Mouse (Mus musculus) kidney, adult 2 months (tissue): ENCODE results near the gene Rnf121. TPM values are rescaled to one million over a fixed set of nuclear protein-coding genes. Genes with fewer than 3 reads are reported as not detected.
"Not testable (repeated sequence)": the region's sequence is repeated elsewhere in the genome, so short reads cannot be mapped to it uniquely, and the experiment has no call there.

Source experiments
- DNase-seq: peaks from one replicate; pipeline ENCODE4 v3.0.0; 2021
- H3K27ac ChIP-seq: fragments of 200-500 bp; 2 replicates; pipeline ENCODE4 v1.5.1; 2012; ENCODE audit warnings: low read depth, low read length, control low read depth, inconsistent platforms; ENCODE audit not compliant: insufficient read depth
- H3K27me3 ChIP-seq: fragments of 200-500 bp; replicated peaks from 2 replicates; pipeline ENCODE4 v1.6.1; 2012; ENCODE audit warnings: mild to moderate bottlenecking, moderate library complexity, low read length, inconsistent platforms; ENCODE audit not compliant: control insufficient read depth, insufficient read depth
- H3K36me3 ChIP-seq: fragments of 200-500 bp; 2 replicates; pipeline ENCODE4 v1.6.1; 2012; ENCODE audit warnings: mild to moderate bottlenecking, moderate library complexity, low read length, inconsistent platforms; ENCODE audit not compliant: control insufficient read depth, insufficient read depth
- H3K4me1 ChIP-seq: fragments of 200-500 bp; 2 replicates; pipeline ENCODE4 v1.6.1; 2011; ENCODE audit warnings: low read length; ENCODE audit not compliant: control insufficient read depth, insufficient read depth
- H3K4me3 ChIP-seq: fragments of 200-500 bp; 2 replicates; pipeline ENCODE4 v1.5.1; 2011; ENCODE audit warnings: mild to moderate bottlenecking, low read depth, low read length, control low read depth; ENCODE audit not compliant: insufficient read depth
- CTCF ChIP-seq: fragments of 200-500 bp; conservative IDR thresholded peaks from 2 replicates; pipeline ENCODE4 v1.5.1; 2011; ENCODE audit warnings: low read depth, mild to moderate bottlenecking, control low read depth, low read length, moderate library complexity, mixed read lengths; ENCODE audit not compliant: insufficient read depth, insufficient read length
- POLR2A ChIP-seq: fragments of 200-500 bp; IDR thresholded peaks from one replicate; pipeline ENCODE4 v1.6.1; 2011; ENCODE audit warnings: low read depth, low read length, control low read depth
- WGBS: fragments of 180-500 bp; shearing (Covaris S2); methylation state at CpG from one replicate; pipeline ENCODE4 v1.1.7; 2018; 5-methylcytosine and 5-hydroxymethylcytosine counted together
- polyA plus RNA-seq: library from polyadenylated mRNA; depleted of rRNA; stranded (reverse); fragments of >200 nt; gene quantifications from 2 replicates; pipeline ENCODE4 v1.2.3, GENCODE M21; 2012

Rnf121 gene
- polyA plus RNA-seq, 1 experiment: 43.8 TPM

DNA sequence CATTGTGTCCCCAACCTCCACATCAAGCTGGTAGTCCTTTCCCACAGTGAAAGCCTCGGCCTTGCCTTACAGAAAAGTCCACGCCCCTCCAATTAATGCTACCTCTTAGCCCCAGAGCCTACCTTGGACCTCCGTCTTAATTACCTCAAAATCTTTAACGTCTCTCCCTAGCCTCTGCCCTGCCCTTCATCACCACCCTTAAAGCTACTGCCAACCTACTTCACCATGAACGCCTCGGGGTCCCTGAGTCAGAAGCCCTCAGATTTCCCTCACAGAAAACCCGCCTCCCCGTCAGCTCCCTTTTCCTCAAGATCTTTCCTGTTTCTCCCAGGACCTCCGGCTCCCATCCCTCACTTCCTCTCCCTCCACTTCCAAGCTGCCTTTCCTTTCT is 619 bp downstream of the Rnf121 start:
- Histone ChIP-seq H3K27ac (peak overlapping the region; percentile 33; the same call in 1 of the 2 replicates), H3K36me3 (no peaks in the 10 kb centered on the region), H3K4me3 (peak overlapping the region; percentile 69), H3K27me3 (no peaks in the 10 kb centered on the region), H3K4me1 (peaks cover 2% of the 10 kb centered on the region; the same call in 1 of the 2 replicates)
- TF ChIP-seq POLR2A: no peak
- TF ChIP-seq CTCF: no peak
- under 1% methylated on average over 9 of the region's 9 CpGs for WGBS
- no peak for DNase-seq

DNA sequence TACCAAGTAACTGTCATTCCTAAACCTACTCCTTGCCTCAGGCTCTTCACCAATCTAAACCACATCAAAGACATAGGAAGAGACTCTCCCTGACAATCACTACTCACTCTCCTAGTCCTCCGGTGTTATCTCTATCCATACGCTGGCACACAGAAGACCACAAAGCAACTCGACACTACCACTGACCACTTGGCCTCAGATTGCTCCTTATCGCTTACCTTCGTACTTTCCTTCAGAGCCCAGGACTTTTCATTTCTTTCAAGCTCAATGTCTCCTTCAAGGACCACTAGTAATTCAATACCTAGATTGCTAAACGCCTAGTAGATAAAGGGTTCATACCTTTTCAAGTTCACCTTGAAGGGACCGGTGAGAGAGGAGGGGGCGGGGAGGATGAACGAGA is 1.4 kb downstream of the Rnf121 start:
- H3K4me3 ChIP-seq: no peak overlapping the region
- 64% methylated on average over 9 of the region's 9 CpGs for WGBS

DNA sequence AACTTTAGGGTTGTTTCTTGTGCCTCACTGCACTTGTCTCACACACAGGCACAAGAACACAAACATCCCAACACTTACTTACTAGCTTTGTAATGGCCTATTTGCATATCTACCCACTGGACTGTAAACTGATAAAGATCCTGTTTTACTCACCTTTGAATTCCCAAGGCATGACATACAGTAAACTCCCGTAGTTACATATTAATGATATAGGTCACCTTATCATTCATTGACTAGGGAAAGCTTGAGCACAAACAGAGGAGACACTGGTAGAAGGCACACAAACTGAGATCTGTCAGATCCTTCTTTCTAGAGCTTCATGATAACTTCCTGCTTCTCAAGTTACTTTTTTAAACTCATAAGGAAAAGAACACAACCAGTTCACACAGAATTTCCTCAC is 3.1 kb downstream of the Rnf121 start:
- Histone ChIP-seq H3K4me3 (no peak overlapping the region), H3K27ac (no peak overlapping the region), H3K4me1 (peaks cover 2% of the 10 kb centered on the region; the same call in 1 of the 2 replicates), H3K36me3 (no peaks in the 10 kb centered on the region), H3K27me3 (no peaks in the 10 kb centered on the region)
- TF ChIP-seq CTCF: no peak
- no peak for TF ChIP-seq POLR2A
- 19% methylated on average over 1 of the region's 1 CpGs for WGBS
- no peak for DNase-seq

More for the DNA sequence above, 1.4 kb downstream of the Rnf121 start:
- TF ChIP-seq POLR2A (no peak), CTCF (no peak)
- no peaks in the 10 kb centered on the region for H3K36me3 ChIP-seq
- no peaks in the 10 kb centered on the region for H3K27me3 ChIP-seq
- no peak for DNase-seq
- H3K27ac ChIP-seq: no peak overlapping the region
- H3K4me1 ChIP-seq: peaks cover 2% of the 10 kb centered on the region; the same call in 1 of the 2 replicates

DNA sequence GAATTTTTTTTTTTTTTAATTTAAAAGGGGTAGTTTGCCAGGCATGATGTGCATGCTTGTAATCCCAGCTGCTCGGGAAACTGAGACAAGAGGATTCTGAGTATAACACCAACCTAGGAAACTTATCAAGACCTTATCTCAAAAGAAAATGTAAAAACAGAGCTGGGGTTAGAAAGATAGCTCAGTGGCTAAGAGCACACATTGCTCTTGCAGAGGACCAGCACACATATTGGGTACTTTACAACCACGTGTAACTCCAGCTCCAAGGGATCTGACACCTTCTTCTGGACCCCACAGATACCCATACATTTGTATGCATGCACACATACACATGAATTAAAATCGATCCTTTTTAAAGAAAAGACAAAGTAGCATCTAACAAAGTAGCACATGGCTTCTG is 3.9 kb downstream of the Rnf121 start:
- Histone ChIP-seq H3K4me3 (no peak overlapping the region), H3K36me3 (no peaks in the 10 kb centered on the region), H3K4me1 (peaks cover 2% of the 10 kb centered on the region; the same call in 1 of the 2 replicates), H3K27ac (no peak overlapping the region), H3K27me3 (no peaks in the 10 kb centered on the region)
- WGBS: 78% methylated on average over 3 of the region's 3 CpGs
- DNase-seq: no peak
- no peak for TF ChIP-seq POLR2A
- TF ChIP-seq CTCF: no peak

DNA sequence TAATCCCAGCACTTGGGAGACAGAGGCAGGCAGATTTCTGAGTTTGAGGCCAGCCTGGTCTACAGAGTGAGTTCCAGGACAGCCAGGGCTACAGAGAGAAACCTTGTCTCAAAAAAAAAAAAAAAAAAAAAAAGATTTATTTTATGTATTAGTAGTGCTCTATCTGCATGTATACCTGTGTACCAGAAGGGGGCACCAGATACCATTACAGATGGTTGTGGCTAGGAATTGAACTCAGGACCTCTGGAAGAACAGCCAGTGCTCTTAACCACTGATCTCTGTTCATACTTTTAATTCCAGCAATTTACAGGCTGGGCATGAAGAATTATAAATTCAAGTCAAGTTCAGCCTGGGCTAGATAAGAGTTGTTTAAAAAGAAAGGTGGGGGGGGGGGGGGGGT is 16.7 kb downstream of the Rnf121 start:
- not testable (repeated sequence) for H3K4me3 ChIP-seq, H3K27ac ChIP-seq, H3K27me3 ChIP-seq, H3K36me3 ChIP-seq, H3K4me1 ChIP-seq
- DNase-seq: peak; percentile 15

DNA sequence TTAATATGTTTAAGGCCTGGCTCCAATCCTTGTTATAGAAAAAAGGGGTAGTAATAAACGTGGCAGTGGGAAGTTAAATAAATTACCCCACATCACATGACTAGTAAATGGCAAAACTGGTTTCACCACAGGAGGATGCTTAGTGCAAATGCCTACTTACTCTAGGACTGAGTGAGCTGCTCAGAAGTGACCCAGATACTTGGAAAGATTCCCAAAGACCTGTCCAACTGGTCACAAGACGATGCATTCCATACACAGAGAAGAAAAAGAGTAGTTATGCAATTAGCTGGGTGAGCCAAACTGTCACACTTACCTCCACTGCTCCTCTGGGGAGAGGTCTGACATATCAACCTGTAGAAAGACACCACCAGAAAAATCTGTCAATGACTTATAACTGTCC is 23.0 kb downstream of the Rnf121 start:
- TF ChIP-seq POLR2A (no peak), CTCF (no peak)
- H3K36me3 ChIP-seq: peaks cover 6% of the 10 kb centered on the region; the same call in 1 of the 2 replicates
- H3K4me3 ChIP-seq: no peak overlapping the region
- peak overlapping the region; percentile 16; the same call in 1 of the 2 replicates for H3K27ac ChIP-seq
- peak; percentile 70 for DNase-seq
- H3K27me3 ChIP-seq: no peaks in the 10 kb centered on the region
- WGBS: 12% methylated on average over 2 of the region's 2 CpGs
- no peaks in the 10 kb centered on the region; the same call in 1 of the 2 replicates for H3K4me1 ChIP-seq

DNA sequence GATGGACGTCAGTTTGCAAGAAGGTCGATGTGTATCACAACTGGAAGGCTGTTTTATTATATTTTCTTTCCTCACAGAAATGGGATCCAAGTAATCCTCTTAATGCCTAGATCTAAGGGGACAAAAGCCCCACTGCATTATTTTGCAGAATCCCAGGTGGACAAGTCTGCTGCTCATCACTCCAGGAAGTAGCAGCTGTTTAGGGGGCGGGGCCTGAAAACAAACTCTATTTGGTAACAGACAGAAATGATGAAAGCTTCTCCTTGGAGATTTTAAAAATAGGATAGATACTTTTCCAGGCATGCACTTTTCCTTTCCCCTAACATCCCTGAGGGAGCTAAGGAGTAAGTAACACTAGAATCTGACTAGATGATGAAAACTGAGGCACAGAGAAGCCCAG is 28.0 kb downstream of the Rnf121 start:
- peaks cover 9% of the 10 kb centered on the region for H3K36me3 ChIP-seq
- WGBS: 96% methylated on average over 3 of the region's 3 CpGs
- no peaks in the 10 kb centered on the region for H3K27me3 ChIP-seq
- no peak overlapping the region for H3K27ac ChIP-seq
- no peak for DNase-seq
- H3K4me3 ChIP-seq: no peak overlapping the region
- TF ChIP-seq CTCF (no peak), POLR2A (no peak)
- H3K4me1 ChIP-seq: no peaks in the 10 kb centered on the region

DNA sequence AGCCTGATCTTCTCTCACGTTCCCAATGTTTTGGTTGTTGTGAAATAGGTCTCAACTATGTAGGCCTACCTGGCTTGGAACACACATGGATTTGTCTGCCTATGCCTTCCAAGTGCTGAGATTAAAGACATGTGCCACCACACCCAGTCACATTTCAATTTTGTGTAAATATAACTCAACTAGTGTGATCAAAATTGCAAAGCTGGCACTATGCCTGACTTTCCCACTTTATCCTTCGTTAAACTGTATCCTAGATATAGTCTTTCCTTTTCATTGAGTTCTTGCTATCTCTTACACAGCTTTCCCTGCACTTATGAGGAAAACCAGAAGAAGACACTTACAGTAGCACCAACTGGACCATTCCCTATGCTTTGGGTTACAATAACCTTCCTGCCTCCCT is 29.7 kb downstream of the Rnf121 start:
- TF ChIP-seq CTCF (no peak), POLR2A (no peak)
- DNase-seq: no peak
- WGBS: 83% methylated on average over 2 of the region's 2 CpGs
- Histone ChIP-seq H3K27me3 (no peaks in the 10 kb centered on the region), H3K4me1 (no peaks in the 10 kb centered on the region), H3K27ac (no peak overlapping the region), H3K36me3 (peaks cover 9% of the 10 kb centered on the region), H3K4me3 (no peak overlapping the region)
